Mouse (Mus musculus): Measurements from ENCODE around the gene Rln3. TPM values are rescaled to one million over a fixed set of nuclear protein-coding genes. Genes with fewer than 3 reads are reported as not detected.

The Rln3 gene
- polyA plus RNA-seq, 1 experiment from 2014 or later = 1.6 TPM

DNA sequence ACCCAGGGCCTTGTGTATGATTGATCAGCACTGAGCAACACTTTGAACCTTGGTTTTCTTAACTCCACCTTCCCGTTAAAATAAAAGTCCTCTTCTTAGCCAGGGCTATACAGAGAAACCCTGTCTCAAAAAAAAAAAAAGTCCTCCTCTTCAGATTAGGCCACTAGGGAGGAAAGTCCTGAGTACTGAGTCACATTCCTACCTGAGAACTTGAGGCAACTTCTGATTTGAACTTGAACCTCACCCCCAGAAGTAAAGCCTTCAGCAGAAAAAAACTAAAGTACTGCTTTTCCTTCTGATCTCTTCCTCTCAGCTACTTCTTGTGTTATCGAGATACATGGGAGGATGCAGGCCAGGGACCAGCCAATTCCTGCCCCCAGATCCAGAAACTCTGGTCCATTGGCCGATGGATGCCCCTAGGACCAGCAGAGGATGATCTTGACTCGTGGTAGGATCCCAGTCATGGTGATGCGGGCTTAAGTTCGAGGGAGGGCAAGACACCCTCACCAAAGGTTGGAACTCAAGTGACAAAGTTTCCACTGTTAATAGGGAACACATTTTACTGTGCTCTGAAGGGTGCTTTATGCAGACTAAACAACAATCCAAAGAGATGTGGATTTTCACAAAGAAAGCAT is 41.1 kb downstream of the Rln3 start:
- Histone ChIP-seq H3K4me3 (replicated peaks; ENCODE audit: low read length) (peak overlapping the region; percentile 44), H3K9me3 (ENCODE audit: control insufficient read depth, low read length) (no peaks in the 10 kb centered on the region), H3K4me1 (replicated peaks; ENCODE audit: control insufficient read depth, insufficient read depth, low read length) (peaks cover 23% of the 10 kb centered on the region), H3K27ac (no peak overlapping the region), H3K27me3 (ENCODE audit: control insufficient read depth, insufficient read depth, low read length) (peaks cover 16% of the 10 kb centered on the region), H3K36me3 (replicated peaks; ENCODE audit: control insufficient read depth, insufficient read depth) (peaks cover 16% of the 10 kb centered on the region), H3K4me2 (replicated peaks) (peak overlapping the region; percentile 83), H3K9ac (peak overlapping the region; percentile 64; the same call in 1 of the 2 replicates)
- ATAC-seq (ENCODE audit: low FRiP score) (no peak), DNase-seq (ENCODE audit: low spot score) (no peak)
- 75% methylated on average over 6 of the region's 6 CpGs for WGBS

DNA sequence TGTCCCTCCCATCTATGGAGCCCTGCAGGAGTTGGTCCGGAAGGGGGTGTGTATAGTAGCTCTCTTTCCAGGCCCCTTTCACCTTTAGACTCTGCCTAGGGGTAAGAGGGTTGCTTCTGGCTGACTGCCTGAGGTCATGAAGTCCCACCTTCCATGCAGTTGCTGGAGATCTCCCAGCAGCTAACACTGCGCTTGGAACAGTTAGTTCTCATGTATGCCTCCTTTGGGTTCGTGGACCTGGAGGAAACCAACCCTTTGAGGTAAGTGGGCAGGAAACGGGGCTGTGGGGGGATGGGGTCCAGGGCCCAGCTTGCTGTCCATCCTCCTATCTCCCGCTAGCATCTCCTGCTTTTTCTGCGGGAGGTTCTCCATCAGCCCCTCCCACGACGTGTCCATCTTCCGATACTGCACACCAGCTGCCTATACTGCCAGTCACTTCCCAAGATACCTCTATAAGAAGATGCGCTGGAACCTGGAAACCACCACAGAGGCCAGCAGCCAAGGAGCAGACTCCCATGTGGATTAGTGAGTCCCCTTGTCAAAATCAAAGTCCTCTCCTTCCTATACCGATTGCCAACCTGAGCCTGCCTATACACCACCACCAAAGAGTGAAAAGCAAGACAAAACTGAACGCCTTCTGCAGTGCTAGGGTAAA is 41.7 kb downstream of the Rln3 start:
- 53% methylated on average over 12 of the region's 12 CpGs for WGBS
- no peaks in the 10 kb centered on the region for H3K9me3 ChIP-seq (ENCODE audit: control insufficient read depth, low read length)
- no peak overlapping the region for H3K9ac ChIP-seq
- no peak overlapping the region for H3K4me2 ChIP-seq (replicated peaks)
- H3K27ac ChIP-seq = no peak overlapping the region
- H3K27me3 ChIP-seq (ENCODE audit: control insufficient read depth, insufficient read depth, low read length) = peaks cover 16% of the 10 kb centered on the region
- peaks cover 27% of the 10 kb centered on the region for H3K4me1 ChIP-seq (replicated peaks; ENCODE audit: control insufficient read depth, insufficient read depth, low read length)
- H3K4me3 ChIP-seq (replicated peaks; ENCODE audit: low read length) = no peak overlapping the region
- DNase-seq (ENCODE audit: low spot score) = no peak
- H3K36me3 ChIP-seq (replicated peaks; ENCODE audit: control insufficient read depth, insufficient read depth) = peaks cover 16% of the 10 kb centered on the region
- no peak for ATAC-seq (ENCODE audit: low FRiP score)

DNA sequence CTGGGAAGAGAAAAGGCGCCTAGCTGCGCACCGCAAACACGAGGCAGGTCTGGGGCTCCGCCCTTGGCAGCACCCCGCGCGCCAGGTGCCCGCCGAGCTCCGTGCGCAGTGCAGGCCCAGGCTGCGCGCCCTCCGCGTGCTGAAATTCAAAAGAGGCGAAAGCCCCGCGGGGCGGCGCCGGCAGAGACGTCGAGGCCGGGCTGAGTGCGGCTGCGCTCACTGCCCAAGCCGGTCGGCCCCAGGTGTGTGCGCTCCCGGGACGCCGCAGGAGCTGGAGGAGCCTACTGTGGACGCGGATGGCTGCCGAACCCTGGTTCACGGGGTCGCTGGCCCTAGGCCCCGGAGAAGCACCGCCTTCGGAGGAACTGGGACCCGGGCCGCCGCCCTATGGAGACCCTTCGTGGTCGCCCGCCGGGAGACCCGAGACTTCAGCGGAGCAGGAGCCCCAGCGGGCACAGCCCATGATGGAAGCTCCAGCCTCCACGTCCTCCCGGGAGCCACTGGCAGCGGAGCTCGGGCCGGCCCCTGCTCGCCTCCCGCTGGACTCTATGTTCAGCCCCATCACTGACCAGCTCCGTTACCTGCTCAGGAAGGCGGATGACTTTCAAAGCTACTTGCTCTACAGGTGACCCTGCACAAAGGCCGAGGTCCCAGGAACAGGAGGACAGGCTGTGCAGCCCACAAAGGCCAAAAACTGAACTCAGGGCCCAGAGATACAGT is 43.4 kb downstream of the Rln3 start, which contains the start of gene 1700067K01Rik:
1700067K01Rik (plus strand) TSS at position 222 of the 720 bp plus-strand sequence.
- Histone ChIP-seq H3K36me3 (replicated peaks; ENCODE audit: control insufficient read depth, insufficient read depth) (peaks cover 16% of the 10 kb centered on the region), H3K4me3 (replicated peaks; ENCODE audit: low read length) (no peak within 1 kb of the TSS), H3K27me3 (ENCODE audit: control insufficient read depth, insufficient read depth, low read length) (peaks cover 16% of the 10 kb centered on the region), H3K27ac (no peak within 1 kb of the TSS), H3K9ac (0 out of 2 replicates have a peak within 1 kb of the TSS, but pooled peaks have one; percentile 11), H3K4me1 (replicated peaks; ENCODE audit: control insufficient read depth, insufficient read depth, low read length) (peaks cover 29% of the 10 kb centered on the region), H3K4me2 (replicated peaks) (peak within 1 kb of the TSS; percentile 17; the same call in 1 of the 2 replicates), H3K9me3 (ENCODE audit: control insufficient read depth, low read length) (no peaks in the 10 kb centered on the region)
- ATAC-seq (ENCODE audit: low FRiP score) = no peak
- 15% methylated on average over 61 of the region's 61 CpGs for WGBS
- no peak for DNase-seq (ENCODE audit: low spot score)

DNA sequence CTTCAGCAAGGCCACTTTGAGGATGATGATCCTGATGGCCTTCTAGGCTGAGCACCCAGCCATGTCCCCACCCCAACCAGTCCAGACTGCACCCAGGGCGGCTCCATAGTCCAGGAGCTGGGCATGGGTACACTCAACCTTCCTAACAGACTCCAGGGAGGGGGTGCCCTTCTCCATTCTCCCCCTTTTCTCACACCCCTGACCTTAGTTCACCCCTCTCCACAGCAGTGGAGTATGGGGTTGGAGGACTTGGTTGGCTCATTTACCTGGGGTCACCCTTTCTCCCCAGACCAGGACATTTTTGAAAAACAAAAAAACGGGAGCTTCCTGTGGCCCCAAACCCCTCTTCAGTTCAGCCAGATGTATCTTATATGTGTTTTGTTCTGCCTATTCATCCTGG is 45.0 kb downstream of the Rln3 start:
- no peak for ATAC-seq (ENCODE audit: low FRiP score)
- peaks cover 27% of the 10 kb centered on the region for H3K4me1 ChIP-seq (replicated peaks; ENCODE audit: control insufficient read depth, insufficient read depth, low read length)
- H3K4me2 ChIP-seq (replicated peaks) = no peak overlapping the region
- H3K4me3 ChIP-seq (replicated peaks; ENCODE audit: low read length) = no peak overlapping the region
- H3K9ac ChIP-seq = 0 out of 2 replicates have a peak overlapping the region, but pooled peaks have one; percentile 81
- H3K27me3 ChIP-seq (ENCODE audit: control insufficient read depth, insufficient read depth, low read length) = peaks cover 16% of the 10 kb centered on the region
- H3K27ac ChIP-seq = no peak overlapping the region
- WGBS = 96% methylated on average over 2 of the region's 2 CpGs
- no peaks in the 10 kb centered on the region for H3K9me3 ChIP-seq (ENCODE audit: control insufficient read depth, low read length)
- peaks cover 24% of the 10 kb centered on the region for H3K36me3 ChIP-seq (replicated peaks; ENCODE audit: control insufficient read depth, insufficient read depth)
- no peak for DNase-seq (ENCODE audit: low spot score)

DNA sequence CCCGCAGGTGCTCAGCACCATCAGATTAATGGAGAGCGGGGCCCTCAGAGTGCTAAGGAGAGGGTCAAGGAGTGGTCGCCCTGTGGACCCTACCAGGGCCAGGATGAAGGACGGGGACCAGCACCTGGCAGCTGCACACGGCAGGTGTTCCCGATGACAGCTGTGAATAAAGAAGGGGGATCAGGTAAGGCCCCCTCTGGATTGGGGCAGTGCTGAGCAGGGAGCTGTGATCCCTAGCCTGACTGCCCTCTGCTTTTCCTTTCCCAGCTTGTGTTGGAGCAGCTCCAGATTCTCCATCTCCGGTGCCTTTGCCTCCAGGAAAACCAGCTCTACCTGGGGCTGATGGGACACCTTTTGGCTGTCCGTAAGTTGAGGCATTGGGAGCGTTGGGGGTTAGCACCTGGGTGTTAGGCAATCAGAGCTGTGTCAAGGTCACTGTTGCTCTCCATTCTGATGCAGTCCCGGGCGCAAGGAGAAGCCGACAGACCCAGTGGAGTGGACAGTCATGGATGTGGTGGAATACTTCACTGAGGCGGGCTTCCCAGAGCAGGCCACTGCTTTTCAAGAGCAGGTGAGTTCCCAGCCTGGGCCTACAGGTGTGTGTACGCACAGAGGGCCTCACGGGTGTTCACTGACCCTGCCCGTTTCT is 45.6 kb downstream of the Rln3 start:
- H3K27me3 ChIP-seq (ENCODE audit: control insufficient read depth, insufficient read depth, low read length) = peaks cover 16% of the 10 kb centered on the region
- peak overlapping the region; percentile 60 for H3K4me3 ChIP-seq (replicated peaks; ENCODE audit: low read length)
- H3K27ac ChIP-seq = no peak overlapping the region
- H3K9ac ChIP-seq = peak overlapping the region; percentile 81
- no peak for DNase-seq (ENCODE audit: low spot score)
- peak overlapping the region; percentile 86 for H3K4me2 ChIP-seq (replicated peaks)
- peaks cover 25% of the 10 kb centered on the region for H3K36me3 ChIP-seq (replicated peaks; ENCODE audit: control insufficient read depth, insufficient read depth)
- H3K4me1 ChIP-seq (replicated peaks; ENCODE audit: control insufficient read depth, insufficient read depth, low read length) = peaks cover 25% of the 10 kb centered on the region
- ATAC-seq (ENCODE audit: low FRiP score) = no peak
- no peaks in the 10 kb centered on the region for H3K9me3 ChIP-seq (ENCODE audit: control insufficient read depth, low read length)
- 70% methylated on average over 16 of the region's 16 CpGs for WGBS

DNA sequence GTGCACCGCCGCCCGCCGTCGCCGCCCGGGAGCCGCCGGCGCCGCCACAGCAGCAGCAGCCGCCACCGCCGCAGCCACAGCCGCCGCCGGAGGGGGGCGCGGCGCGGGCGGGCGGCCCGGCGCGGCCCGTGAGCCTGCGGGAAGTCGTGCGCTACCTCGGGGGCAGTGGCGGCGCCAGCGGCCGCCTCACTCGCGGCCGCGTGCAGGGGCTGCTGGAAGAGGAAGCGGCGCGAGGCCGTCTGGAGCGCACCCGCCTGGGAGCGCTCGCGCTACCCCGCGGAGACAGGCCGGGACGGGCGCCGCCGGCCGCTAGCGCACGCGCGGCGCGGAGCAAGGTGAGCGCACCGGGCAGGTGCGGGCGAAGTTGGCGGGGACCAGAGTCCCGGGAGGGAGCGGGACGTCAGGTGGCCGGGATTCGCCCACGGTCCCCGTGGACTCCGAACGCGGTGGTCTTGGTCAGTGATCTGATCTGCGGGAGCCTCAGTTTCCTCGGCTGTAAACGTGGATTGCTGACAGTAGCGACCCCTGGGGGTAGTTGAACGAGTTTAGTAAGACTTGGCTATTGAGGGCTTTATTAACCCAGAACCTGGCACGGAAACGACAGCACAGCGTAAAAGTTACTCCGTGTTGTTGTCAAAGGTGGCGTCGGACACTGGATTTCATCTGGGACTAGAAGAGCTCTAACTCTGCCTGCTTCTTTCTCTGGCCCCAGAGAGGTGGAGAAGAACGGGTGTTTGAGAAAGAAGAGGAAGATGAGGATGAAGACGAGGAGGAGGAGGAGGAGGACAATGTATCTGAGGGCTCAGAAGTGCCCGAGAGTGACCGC is 46.4 kb downstream of the Rln3 start:
- H3K36me3 ChIP-seq (replicated peaks; ENCODE audit: control insufficient read depth, insufficient read depth) = peaks cover 28% of the 10 kb centered on the region
- DNase-seq (ENCODE audit: low spot score) (peak; percentile 75), ATAC-seq (ENCODE audit: low FRiP score) (peak; percentile 18)
- H3K4me2 ChIP-seq (replicated peaks) = peak overlapping the region; percentile 86
- H3K4me1 ChIP-seq (replicated peaks; ENCODE audit: control insufficient read depth, insufficient read depth, low read length) = peaks cover 19% of the 10 kb centered on the region
- WGBS = 1% methylated on average over 57 of the region's 92 CpGs
- peak overlapping the region; percentile 60 for H3K4me3 ChIP-seq (replicated peaks; ENCODE audit: low read length)
- H3K9ac ChIP-seq = peak overlapping the region; percentile 81
- peak overlapping the region; percentile 81 for H3K27ac ChIP-seq
- H3K27me3 ChIP-seq (ENCODE audit: control insufficient read depth, insufficient read depth, low read length) = peaks cover 16% of the 10 kb centered on the region
- no peaks in the 10 kb centered on the region for H3K9me3 ChIP-seq (ENCODE audit: control insufficient read depth, low read length)

DNA sequence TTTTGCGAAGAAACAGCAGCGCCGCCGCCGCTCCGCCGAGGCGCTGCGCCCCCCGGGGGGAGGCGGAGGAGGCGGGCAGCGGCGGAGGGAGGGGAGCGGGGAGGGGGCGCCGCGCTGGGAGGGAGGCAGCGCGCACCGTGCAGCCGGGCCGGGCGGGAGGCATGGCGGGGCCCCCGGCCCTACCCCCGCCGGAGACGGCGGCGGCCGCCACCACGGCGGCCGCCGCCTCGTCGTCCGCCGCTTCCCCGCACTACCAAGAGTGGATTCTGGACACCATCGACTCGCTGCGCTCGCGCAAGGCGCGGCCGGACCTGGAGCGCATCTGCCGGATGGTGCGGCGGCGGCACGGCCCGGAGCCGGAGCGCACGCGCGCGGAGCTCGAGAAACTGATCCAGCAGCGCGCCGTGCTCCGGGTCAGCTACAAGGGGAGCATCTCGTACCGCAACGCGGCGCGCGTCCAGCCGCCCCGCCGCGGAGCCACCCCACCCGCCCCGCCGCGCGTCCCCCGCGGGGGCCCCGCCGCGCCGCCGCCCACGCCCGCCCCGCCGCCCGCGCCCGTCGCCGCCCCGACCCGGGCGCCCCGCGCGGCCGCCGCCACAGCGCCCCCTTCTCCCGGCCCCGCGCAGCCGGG is 47.2 kb downstream of the Rln3 start, which contains the start of gene Samd1:
Samd1 (plus strand) TSS at position 162 of the 631 bp plus-strand sequence.
- no peaks in the 10 kb centered on the region for H3K9me3 ChIP-seq (ENCODE audit: control insufficient read depth, low read length)
- H3K9ac ChIP-seq = peak within 1 kb of the TSS; percentile 81
- peak within 1 kb of the TSS; percentile 95 for H3K27ac ChIP-seq
- H3K4me3 ChIP-seq (replicated peaks; ENCODE audit: low read length) = peak within 1 kb of the TSS; percentile 87
- peak; percentile 64 for DNase-seq (ENCODE audit: low spot score)
- ATAC-seq (ENCODE audit: low FRiP score) = peak; percentile 18
- H3K4me1 ChIP-seq (replicated peaks; ENCODE audit: control insufficient read depth, insufficient read depth, low read length) = peaks cover 19% of the 10 kb centered on the region
- WGBS = under 1% methylated on average over 75 of the region's 112 CpGs
- H3K4me2 ChIP-seq (replicated peaks) = peak within 1 kb of the TSS; percentile 86
- peaks cover 30% of the 10 kb centered on the region for H3K36me3 ChIP-seq (replicated peaks; ENCODE audit: control insufficient read depth, insufficient read depth)
- peaks cover 16% of the 10 kb centered on the region for H3K27me3 ChIP-seq (ENCODE audit: control insufficient read depth, insufficient read depth, low read length)

Data from hindbrain, embryonic 14.5 days (tissue).